Mouse (Mus musculus): Measurements from ENCODE around the gene Ethe1. TPM values are rescaled to one million over a fixed set of nuclear protein-coding genes. Genes with fewer than 3 reads are reported as not detected.

Ethe1 gene
- polyA plus RNA-seq, 1 experiment = 34.7 TPM

DNA sequence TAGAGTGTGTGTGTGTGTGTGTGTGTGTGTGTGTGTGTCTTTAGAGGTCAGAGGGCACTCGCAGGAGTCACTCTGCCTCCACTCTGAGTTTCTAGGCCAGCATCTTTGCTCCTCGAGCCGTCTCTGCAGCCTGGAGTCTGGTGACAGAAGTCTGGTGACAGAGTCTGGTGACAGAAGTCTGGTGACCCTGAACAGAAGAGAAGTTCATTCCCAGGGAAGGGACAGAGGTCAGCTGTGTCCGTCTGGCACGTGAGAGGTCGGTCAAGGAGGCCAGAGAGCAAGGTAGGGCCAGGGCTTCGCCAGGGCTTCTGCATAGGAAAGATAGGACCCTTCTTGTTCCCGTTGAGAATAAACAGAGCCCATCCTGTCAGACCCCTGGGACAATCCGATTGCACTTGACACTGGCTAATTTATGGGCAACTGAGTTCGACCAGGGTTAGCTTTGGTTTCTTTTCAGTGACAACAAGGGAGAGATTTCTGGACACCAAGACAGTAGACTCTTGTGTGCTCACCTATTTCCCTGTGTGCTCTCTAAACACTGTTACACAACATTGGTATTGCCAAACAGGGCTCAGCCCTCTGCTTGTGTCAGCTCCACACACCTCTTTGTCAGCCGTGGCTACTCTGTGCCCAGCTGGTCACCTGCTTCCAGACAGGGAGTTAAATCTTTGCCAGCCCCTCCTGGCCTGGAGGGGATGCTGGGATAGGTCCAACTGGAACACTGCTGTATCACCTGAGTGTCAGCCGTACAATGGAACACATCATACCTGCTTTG lies 35.2 kb upstream of the Ethe1 start:
- no peak for TF ChIP-seq E2F4 (IDR thresholded peaks at IDR 0.05; ENCODE audit: insufficient read depth)
- TF ChIP-seq CEBPB (IDR thresholded peaks at IDR 0.05; ENCODE audit: insufficient read depth, poor library complexity, severe bottlenecking) = no peak
- H3ac ChIP-seq (ENCODE audit: control insufficient read depth, insufficient read length) = no peak overlapping the region
- H3K27me3 ChIP-seq (ENCODE audit: control insufficient read depth, insufficient read depth, insufficient read length) = no peaks in the 10 kb centered on the region
- no peak overlapping the region for H3K4me3 ChIP-seq
- no peak overlapping the region for H3K4me2 ChIP-seq (ENCODE audit: low read depth)
- H3K36me3 ChIP-seq (ENCODE audit: control insufficient read depth, insufficient read depth) = no peaks in the 10 kb centered on the region
- peaks cover 6% of the 10 kb centered on the region for H3K79me2 ChIP-seq (ENCODE audit: control insufficient read depth, insufficient read depth)

DNA sequence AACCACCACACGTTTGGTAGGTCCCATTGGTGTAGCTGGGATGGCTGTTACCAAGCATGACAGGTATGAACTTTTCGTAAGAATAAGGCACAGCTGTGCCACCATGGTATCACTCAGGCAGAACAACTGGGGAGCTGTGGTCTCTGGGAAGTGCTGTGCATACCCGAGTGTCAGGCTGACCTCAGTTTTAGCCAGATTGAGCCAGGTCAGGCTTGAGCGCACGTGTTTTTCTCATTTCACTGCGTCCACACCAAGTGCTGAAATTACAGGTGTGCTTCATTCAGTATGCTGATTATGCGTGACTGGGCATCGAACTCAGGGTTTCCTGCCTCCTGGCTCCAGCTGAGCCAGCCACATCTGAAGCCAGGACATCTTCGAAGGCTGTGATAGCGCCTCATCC lies 31.6 kb upstream of the Ethe1 start:
- Histone ChIP-seq H3K36me3 (ENCODE audit: control insufficient read depth, insufficient read depth) (no peaks in the 10 kb centered on the region), H3K4me2 (ENCODE audit: low read depth) (no peak overlapping the region), H3K27me3 (ENCODE audit: control insufficient read depth, insufficient read depth, insufficient read length) (no peaks in the 10 kb centered on the region), H3K79me2 (ENCODE audit: control insufficient read depth, insufficient read depth) (no peaks in the 10 kb centered on the region), H3K4me3 (no peak overlapping the region), H3ac (ENCODE audit: control insufficient read depth, insufficient read length) (no peak overlapping the region)
- TF ChIP-seq REST (IDR thresholded peaks at IDR 0.05; ENCODE audit: insufficient read depth, insufficient read length) (no peak), TCF3 (IDR thresholded peaks at IDR 0.05; ENCODE audit: insufficient read length, low read depth) (no peak), POLR2A (IDR thresholded peaks at IDR 0.05; ENCODE audit: insufficient read length, low read depth) (no peak), USF1 (IDR thresholded peaks at IDR 0.05; ENCODE audit: low read depth) (no peak), E2F4 (IDR thresholded peaks at IDR 0.05; ENCODE audit: insufficient read depth) (no peak), MYOG (IDR thresholded peaks at IDR 0.05; ENCODE audit: control insufficient read depth in 1 of 3, insufficient read depth in 1 of 3, insufficient read length in 2 of 3, low read depth in 2 of 3) (no peak), MYOD1 (IDR thresholded peaks at IDR 0.05; ENCODE audit: control insufficient read depth in 1 of 3, insufficient read length in 2 of 3, low read depth in 2 of 3) (no peak), CEBPB (IDR thresholded peaks at IDR 0.05; ENCODE audit: insufficient read depth, poor library complexity, severe bottlenecking) (no peak), POLR2AphosphoS2 (IDR thresholded peaks at IDR 0.05; ENCODE audit: insufficient read length, low read depth) (no peak), MAX (IDR thresholded peaks at IDR 0.05; ENCODE audit: low read depth) (no peak), SRF (IDR thresholded peaks at IDR 0.05; ENCODE audit: control insufficient read depth, insufficient read length, low read depth) (no peak), TCF12 (IDR thresholded peaks at IDR 0.05; ENCODE audit: insufficient read depth, poor library complexity, severe bottlenecking) (no peak)

GRCm38 (mm10) chr7:24561450-24561849 lies 25.9 kb upstream of the Ethe1 start:
- H3K79me2 ChIP-seq (ENCODE audit: control insufficient read depth, insufficient read depth) = no peaks in the 10 kb centered on the region
- peaks cover 4% of the 10 kb centered on the region for H3K36me3 ChIP-seq (ENCODE audit: control insufficient read depth, insufficient read depth)
- no peaks in the 10 kb centered on the region for H3K27me3 ChIP-seq (ENCODE audit: control insufficient read depth, insufficient read depth, insufficient read length)
- H3K4me2 ChIP-seq (ENCODE audit: low read depth) = no peak overlapping the region
- TF ChIP-seq TCF12 (IDR thresholded peaks at IDR 0.05; ENCODE audit: insufficient read depth, poor library complexity, severe bottlenecking) = no peak
- TF ChIP-seq E2F4 (IDR thresholded peaks at IDR 0.05; ENCODE audit: insufficient read depth) = no peak
- TF ChIP-seq MYOD1 (IDR thresholded peaks at IDR 0.05; ENCODE audit: control insufficient read depth in 1 of 3, insufficient read length in 2 of 3, low read depth in 2 of 3) = no peak
- TF ChIP-seq REST (IDR thresholded peaks at IDR 0.05; ENCODE audit: insufficient read depth, insufficient read length) = no peak
- TF ChIP-seq POLR2A (IDR thresholded peaks at IDR 0.05; ENCODE audit: insufficient read length, low read depth) = no peak
- TF ChIP-seq CEBPB (IDR thresholded peaks at IDR 0.05; ENCODE audit: insufficient read depth, poor library complexity, severe bottlenecking) = no peak
- TF ChIP-seq USF1 (IDR thresholded peaks at IDR 0.05; ENCODE audit: low read depth) = no peak
- no peak for TF ChIP-seq SRF (IDR thresholded peaks at IDR 0.05; ENCODE audit: control insufficient read depth, insufficient read length, low read depth)
- H3K4me3 ChIP-seq = no peak overlapping the region
- H3ac ChIP-seq (ENCODE audit: control insufficient read depth, insufficient read length) = no peak overlapping the region

DNA sequence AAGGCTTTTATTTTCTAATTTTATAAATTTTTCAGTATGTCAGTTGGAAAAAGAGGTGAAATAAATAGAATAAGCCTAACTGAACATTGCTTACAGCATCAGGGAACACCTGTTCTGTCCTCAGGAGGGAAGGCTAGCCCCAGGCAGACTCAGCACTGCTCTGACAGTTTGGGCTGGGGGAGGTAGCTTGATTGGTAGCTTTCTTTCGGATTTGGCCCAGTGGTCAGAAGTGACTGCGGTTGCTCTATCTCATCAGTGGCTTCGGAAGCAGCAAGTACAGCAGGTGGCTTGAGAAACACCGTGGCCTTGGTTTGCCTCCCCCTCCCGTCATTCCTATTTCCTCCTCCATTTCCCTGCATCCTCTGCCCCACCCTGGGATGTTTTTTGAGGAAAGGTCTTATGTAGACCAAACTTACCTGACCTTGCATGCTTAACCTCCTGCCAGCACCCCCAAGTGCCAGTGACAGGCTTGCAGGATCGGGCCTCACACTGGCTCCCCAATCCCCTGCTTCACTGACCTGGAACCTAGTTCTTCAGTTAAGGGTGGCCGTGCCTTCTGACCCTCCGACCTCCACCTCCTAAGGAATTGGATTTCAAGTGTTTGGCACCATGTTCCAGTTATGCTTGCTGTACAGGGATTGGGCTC lies 24.0 kb upstream of the Ethe1 start:
- Histone ChIP-seq H3K4me2 (ENCODE audit: low read depth) (no peak overlapping the region), H3K27me3 (ENCODE audit: control insufficient read depth, insufficient read depth, insufficient read length) (no peaks in the 10 kb centered on the region), H3ac (ENCODE audit: control insufficient read depth, insufficient read length) (no peak overlapping the region), H3K79me2 (ENCODE audit: control insufficient read depth, insufficient read depth) (no peaks in the 10 kb centered on the region), H3K36me3 (ENCODE audit: control insufficient read depth, insufficient read depth) (peaks cover 4% of the 10 kb centered on the region), H3K4me3 (no peak overlapping the region)
- TF ChIP-seq REST (IDR thresholded peaks at IDR 0.05; ENCODE audit: insufficient read depth, insufficient read length) (no peak), TCF12 (IDR thresholded peaks at IDR 0.05; ENCODE audit: insufficient read depth, poor library complexity, severe bottlenecking) (no peak)

GRCm38 (mm10) chr7:24563837-24564206 lies 23.5 kb upstream of the Ethe1 start:
- Histone ChIP-seq H3K79me2 (ENCODE audit: control insufficient read depth, insufficient read depth) (no peaks in the 10 kb centered on the region), H3K36me3 (ENCODE audit: control insufficient read depth, insufficient read depth) (peaks cover 4% of the 10 kb centered on the region), H3K4me2 (ENCODE audit: low read depth) (no peak overlapping the region), H3K27me3 (ENCODE audit: control insufficient read depth, insufficient read depth, insufficient read length) (no peaks in the 10 kb centered on the region), H3K4me3 (no peak overlapping the region), H3ac (ENCODE audit: control insufficient read depth, insufficient read length) (no peak overlapping the region)
- TF ChIP-seq SRF (IDR thresholded peaks at IDR 0.05; ENCODE audit: control insufficient read depth, insufficient read length, low read depth) (no peak), POLR2A (IDR thresholded peaks at IDR 0.05; ENCODE audit: insufficient read length, low read depth) (no peak), CEBPB (IDR thresholded peaks at IDR 0.05; ENCODE audit: insufficient read depth, poor library complexity, severe bottlenecking) (no peak), USF1 (IDR thresholded peaks at IDR 0.05; ENCODE audit: low read depth) (no peak), REST (IDR thresholded peaks at IDR 0.05; ENCODE audit: insufficient read depth, insufficient read length) (no peak), MAX (IDR thresholded peaks at IDR 0.05; ENCODE audit: low read depth) (no peak), MYOD1 (IDR thresholded peaks at IDR 0.05; ENCODE audit: control insufficient read depth in 1 of 3, insufficient read length in 2 of 3, low read depth in 2 of 3) (no peak), TCF12 (IDR thresholded peaks at IDR 0.05; ENCODE audit: insufficient read depth, poor library complexity, severe bottlenecking) (no peak), POLR2AphosphoS2 (IDR thresholded peaks at IDR 0.05; ENCODE audit: insufficient read length, low read depth) (no peak), MYOG (IDR thresholded peaks at IDR 0.05; ENCODE audit: control insufficient read depth in 1 of 3, insufficient read depth in 1 of 3, insufficient read length in 2 of 3, low read depth in 2 of 3) (no peak), E2F4 (IDR thresholded peaks at IDR 0.05; ENCODE audit: insufficient read depth) (no peak), TCF3 (IDR thresholded peaks at IDR 0.05; ENCODE audit: insufficient read length, low read depth) (no peak)

Data from myocyte (in vitro differentiated cells).